Mouse (Mus musculus): ENCODE data around the gene Eif5b. TPM values are rescaled to one million over a fixed set of nuclear protein-coding genes. Genes with fewer than 3 reads are reported as not detected.
"Not testable (repeated sequence)": the region's sequence is repeated elsewhere in the genome, so short reads cannot be mapped to it uniquely, and the experiment has no call there.

Eif5b gene
- total RNA-seq (2021): 10 to 100 TPM; 41.8 to 44.2 TPM
- long read RNA-seq, full-length matches to known transcripts: 45 of 59 reads
- long read RNA-seq, partial matches to known transcripts: 10 of 59 reads
- long read RNA-seq, other reads (novel, unspliced or antisense): 4 of 59 reads

GRCm38 (mm10) chr1:37997867-37998266, at the start of gene Eif5b, which contains the start of gene Txndc9:
Gene Eif5b, plus strand, starts transcription at chr1:37998010.
Gene Txndc9, minus strand, starts transcription at chr1:37997893.
- peak; percentile 96 to 98 for DNase-seq (ENCODE audit: low spot score in 2 of 2)

- DNase-seq (ENCODE audit: low spot score in 2 of 2): no peak
These were observed 48.9 kb upstream of the Eif5b start for GRCm38 (mm10) chr1:37948906-37949305.

GRCm38 (mm10) chr1:37954786-37955185, 43.0 kb upstream of the Eif5b start:
- DNase-seq (ENCODE audit: low spot score in 2 of 2): no peak

GRCm38 (mm10) chr1:37955251-37955650, 42.6 kb upstream of the Eif5b start:
- no peak for DNase-seq (ENCODE audit: low spot score in 2 of 2)

- no peak for DNase-seq (ENCODE audit: low spot score in 2 of 2)
These were observed 40.9 kb upstream of the Eif5b start for GRCm38 (mm10) chr1:37956690-37957431.

GRCm38 (mm10) chr1:37957659-37958058, 40.2 kb upstream of the Eif5b start, which contains the start of gene Lyg1:
Gene Lyg1, minus strand, starts transcription at chr1:37957759.
- no peak for DNase-seq (ENCODE audit: low spot score in 2 of 2)

- no peak for DNase-seq (ENCODE audit: low spot score in 2 of 2)
These were observed 39.3 kb upstream of the Eif5b start for GRCm38 (mm10) chr1:37958516-37958915.

- DNase-seq (ENCODE audit: low spot score in 2 of 2): peak in 1 of 2 experiments; percentile 13
These were observed 38.3 kb upstream of the Eif5b start for GRCm38 (mm10) chr1:37959486-37959885.

- no peak for DNase-seq (ENCODE audit: low spot score in 2 of 2)
These were observed 32.2 kb upstream of the Eif5b start for GRCm38 (mm10) chr1:37965571-37965970.

GRCm38 (mm10) chr1:37968746-37969145, 29.1 kb upstream of the Eif5b start:
- DNase-seq (ENCODE audit: low spot score in 2 of 2): no peak

- no peak for DNase-seq (ENCODE audit: low spot score in 2 of 2)
These were observed 26.3 kb upstream of the Eif5b start for GRCm38 (mm10) chr1:37971520-37971919.

- DNase-seq (ENCODE audit: low spot score in 2 of 2): not testable (repeated sequence)
These were observed 21.1 kb upstream of the Eif5b start for GRCm38 (mm10) chr1:37976666-37977065.

- no peak for DNase-seq (ENCODE audit: low spot score in 2 of 2)
These were observed 20.5 kb upstream of the Eif5b start for GRCm38 (mm10) chr1:37977303-37977702.

- no peak for DNase-seq (ENCODE audit: low spot score in 2 of 2)
These were observed 13.5 kb upstream of the Eif5b start for GRCm38 (mm10) chr1:37984326-37984725.

GRCm38 (mm10) chr1:37985764-37986323, 12.0 kb upstream of the Eif5b start:
- peak in 1 of 2 experiments; percentile 45 for DNase-seq (ENCODE audit: low spot score in 2 of 2)

- no peak for DNase-seq (ENCODE audit: low spot score in 2 of 2)
These were observed 10.0 kb upstream of the Eif5b start for GRCm38 (mm10) chr1:37987856-37988255.

GRCm38 (mm10) chr1:37996226-37996625, 1.6 kb upstream of the Eif5b start:
- DNase-seq (ENCODE audit: low spot score in 2 of 2): no peak

GRCm38 (mm10) chr1:37996877-37997484, 829 bp upstream of the Eif5b start:
- peak; percentile 98 to 99 for DNase-seq (ENCODE audit: low spot score in 2 of 2)

- no peak for DNase-seq (ENCODE audit: low spot score in 2 of 2)
These were observed 775 bp downstream of the Eif5b start for GRCm38 (mm10) chr1:37998371-37999199.

GRCm38 (mm10) chr1:37999552-37999951, 1.7 kb downstream of the Eif5b start:
- DNase-seq (ENCODE audit: low spot score in 2 of 2): no peak

GRCm38 (mm10) chr1:38000844-38001243, 3.0 kb downstream of the Eif5b start:
- DNase-seq (ENCODE audit: low spot score in 2 of 2): no peak

Measured in layer of hippocampus, adult 18-20 months (tissue).